Mouse (Mus musculus): ENCODE results near the gene Iqcj.

- TF ChIP-seq CTCF (IDR thresholded peaks at IDR 0.05; ENCODE audit: extremely low read depth, insufficient read length, insufficient replicate concordance, low read depth, low read length), result no peak
- no peak for TF ChIP-seq POLR2A (IDR thresholded peaks at IDR 0.05; ENCODE audit: low read depth, low read length)
Observed at GRCm38 (mm10) chr3:68071395-68072386, 179.7 kb downstream of the Iqcj start.
